Mouse (Mus musculus): ENCODE data around the gene Tmc3.

Gene Tmc3

DNA sequence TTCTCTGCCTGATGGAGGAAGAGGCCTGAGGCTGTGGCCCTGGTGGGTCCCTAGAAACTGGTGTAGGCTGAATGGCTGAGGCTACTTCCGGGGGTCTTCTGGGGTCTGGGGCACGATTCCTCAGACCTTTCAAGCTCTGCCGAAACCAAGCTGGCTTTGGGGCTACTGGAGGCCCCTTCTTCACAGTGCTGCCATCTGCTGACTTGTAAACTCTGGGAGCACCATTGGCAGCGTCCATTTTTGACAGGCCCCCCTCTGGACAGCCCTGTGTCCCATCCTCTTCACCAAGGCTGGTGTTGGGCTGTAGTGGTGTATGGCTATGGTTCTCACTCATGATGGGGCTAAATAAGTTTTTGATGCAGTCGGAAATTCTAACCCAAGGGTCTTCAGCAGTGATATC lies 67.8 kb downstream of the Tmc3 start:
- CTCF ChIA-PET, result interaction anchor here in 2 of 4 experiments (0.6 to 2.1 kb wide), 4 partner anchors 8 to 122 kb away, joined by 3 to 8 read pairs (median 3); no protein-coding TSS in a partner anchor
- POLR2A ChIA-PET, result interaction anchor here in 1 of 4 experiments (0.9 to 2.3 kb wide), 3 partner anchors 13 to 20 kb away, joined by 3 to 9 read pairs (median 5); partner anchors contain the start of gene Stard5

DNA sequence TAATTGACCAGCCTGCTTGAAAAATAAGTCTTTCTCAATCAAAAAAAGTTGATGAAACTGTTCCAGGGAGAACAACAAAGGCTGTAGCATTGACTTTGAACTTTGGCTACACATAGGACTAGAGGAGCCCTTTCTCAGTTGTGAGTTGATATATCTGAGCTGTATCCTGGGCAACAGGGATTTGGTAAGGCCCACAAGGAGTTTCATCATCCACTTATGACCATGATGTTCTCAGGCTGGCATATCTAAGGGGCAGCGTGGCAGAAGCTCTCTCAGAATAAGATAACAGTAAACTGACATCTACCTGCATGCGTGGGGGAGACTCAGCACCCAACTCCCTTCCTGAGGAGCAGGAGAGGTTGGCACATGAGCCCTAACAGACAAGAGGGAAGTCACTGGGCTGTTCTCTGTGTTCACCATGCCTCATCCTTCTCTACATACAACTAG lies 68.9 kb downstream of the Tmc3 start:
- ChIA-PET POLR2A (no interaction called here), CTCF (no interaction called here)

DNA sequence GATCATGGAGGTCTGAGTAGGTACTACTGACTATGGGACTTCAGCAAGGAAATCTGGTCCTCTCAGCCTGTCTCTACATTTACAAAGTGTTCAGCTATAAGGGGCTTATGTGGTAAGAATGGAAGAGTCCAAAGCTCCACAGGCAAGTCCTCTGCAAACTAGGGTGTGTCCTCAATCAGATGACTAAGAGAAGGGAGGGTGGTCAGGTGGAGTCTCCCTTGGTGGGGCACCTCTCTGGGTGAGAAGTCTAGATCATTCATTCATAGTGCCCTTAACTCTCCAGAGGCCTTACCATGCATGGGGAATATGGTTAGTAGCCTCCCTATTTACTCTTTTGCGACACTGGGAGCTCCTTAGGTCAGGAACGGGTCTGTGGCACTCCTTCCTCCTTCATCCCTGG lies 69.5 kb downstream of the Tmc3 start:
- POLR2A ChIA-PET, result no interaction called here
- CTCF ChIA-PET, result no interaction called here

DNA sequence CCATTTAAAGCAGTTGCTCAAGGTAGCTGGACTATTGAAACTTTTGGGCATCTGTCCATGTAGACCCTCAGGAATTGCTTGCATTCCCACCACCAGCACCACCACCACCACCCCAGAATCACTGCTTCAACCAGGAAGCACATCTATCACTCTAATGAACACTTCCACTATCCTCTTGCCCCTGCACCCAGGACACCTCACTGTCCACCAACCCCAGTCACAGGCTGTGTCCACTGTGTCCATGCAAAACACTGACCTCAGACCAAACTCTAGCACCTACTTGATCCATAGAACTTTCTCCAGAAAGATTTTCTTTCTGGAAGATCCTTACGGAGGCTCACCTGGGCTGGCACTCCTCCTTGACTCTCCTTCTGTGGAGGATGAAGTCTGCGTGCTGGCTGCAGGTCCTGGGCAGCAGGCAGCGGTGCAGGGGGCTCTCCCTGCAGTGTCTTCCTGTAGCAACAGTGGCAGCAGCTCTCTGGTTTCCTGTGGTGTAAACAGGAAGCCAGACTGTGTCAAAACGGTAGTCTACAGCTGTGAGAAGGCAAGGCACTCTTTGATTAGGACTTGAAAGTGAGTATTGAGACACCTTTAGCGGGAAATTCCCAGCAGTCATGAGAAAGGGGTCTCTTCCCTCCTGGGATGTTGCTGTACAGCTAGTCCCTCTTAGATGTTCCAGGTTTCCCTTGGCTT lies 70.4 kb downstream of the Tmc3 start:
- CTCF ChIA-PET, result no interaction called here

DNA sequence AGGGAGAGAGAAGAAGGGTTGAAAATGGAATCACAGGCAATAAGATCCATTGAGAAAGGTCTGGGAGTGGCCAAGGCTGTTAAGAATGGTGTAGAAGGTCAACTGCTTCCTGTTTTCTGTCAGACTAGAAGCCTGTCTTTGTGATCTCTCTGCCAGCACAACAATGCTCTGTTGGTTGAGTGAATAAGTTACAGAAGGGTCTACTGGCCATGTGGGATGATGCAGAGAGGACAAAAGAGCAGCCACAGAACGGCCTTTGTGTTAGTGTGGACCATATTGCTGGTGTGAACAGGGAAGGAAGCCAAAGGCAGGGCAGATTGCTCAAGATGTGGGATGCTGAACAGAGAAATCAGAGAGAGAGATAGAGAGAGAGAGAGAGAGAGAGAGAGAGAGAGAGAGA lies 74.0 kb downstream of the Tmc3 start:
- POLR2A ChIA-PET, result no interaction called here
- CTCF ChIA-PET, result interaction anchor here in 3 of 4 experiments (0.5 to 1.3 kb wide), 3 partner anchors 17 to 1231 kb away, joined by 3 to 4 read pairs (median 3); partner anchors contain the start of gene Stard5 (in 1 of the 3)

More for the DNA sequence above, 70.4 kb downstream of the Tmc3 start:
- POLR2A ChIA-PET, result interaction anchor here in 1 of 4 experiments (1.0 kb wide), 1 partner anchor 10 kb away, joined by 4 read pairs; no protein-coding TSS in a partner anchor

DNA sequence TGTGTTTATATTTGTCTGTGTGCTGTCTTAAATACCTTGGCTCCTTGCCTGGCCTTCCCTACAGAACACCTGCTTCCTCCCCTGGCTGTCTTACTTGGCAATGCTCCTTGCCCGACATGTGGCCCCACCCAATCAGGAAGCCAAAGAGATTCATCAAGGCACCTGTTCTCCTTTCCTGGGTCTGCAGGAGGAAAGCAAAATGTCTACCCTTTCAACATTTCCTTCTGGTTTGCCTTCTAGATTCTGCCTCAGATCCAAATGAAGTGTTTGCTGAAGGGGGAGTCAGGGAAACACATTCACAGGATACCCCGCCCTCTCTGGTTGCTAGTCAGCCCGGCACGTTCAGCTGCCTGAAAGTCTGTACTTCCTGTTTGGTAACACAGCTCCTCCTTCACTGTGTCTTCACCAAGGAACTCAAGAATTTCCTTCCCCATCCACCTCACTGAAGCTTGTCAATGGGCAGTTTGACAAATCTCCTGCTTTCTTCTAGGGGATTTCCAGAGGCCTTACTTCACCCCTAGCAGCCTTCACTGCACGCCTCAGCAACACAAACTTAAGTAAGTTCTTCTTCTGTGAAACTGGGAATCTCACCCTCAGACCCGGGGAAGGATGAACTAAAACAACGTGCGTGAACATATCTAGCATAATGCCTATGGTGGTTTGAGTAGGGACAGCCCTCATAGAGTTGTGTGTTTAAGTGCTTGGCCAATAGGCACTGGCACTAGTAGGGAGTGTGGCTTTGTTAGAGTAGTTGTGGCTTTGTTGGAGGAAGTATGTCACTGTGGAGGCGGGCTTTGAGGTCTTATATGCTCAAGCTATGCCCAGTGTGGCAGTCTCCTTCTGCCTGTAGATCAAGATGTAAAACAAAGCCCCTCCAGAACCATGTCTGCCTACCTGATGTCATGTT lies 74.7 kb downstream of the Tmc3 start:
- POLR2A ChIA-PET, result interaction anchor here in 2 of 4 experiments (1.0 to 1.7 kb wide), 5 partner anchors 8 to 41 kb away, joined by 3 to 6 read pairs (median 4); no protein-coding TSS in a partner anchor

DNA sequence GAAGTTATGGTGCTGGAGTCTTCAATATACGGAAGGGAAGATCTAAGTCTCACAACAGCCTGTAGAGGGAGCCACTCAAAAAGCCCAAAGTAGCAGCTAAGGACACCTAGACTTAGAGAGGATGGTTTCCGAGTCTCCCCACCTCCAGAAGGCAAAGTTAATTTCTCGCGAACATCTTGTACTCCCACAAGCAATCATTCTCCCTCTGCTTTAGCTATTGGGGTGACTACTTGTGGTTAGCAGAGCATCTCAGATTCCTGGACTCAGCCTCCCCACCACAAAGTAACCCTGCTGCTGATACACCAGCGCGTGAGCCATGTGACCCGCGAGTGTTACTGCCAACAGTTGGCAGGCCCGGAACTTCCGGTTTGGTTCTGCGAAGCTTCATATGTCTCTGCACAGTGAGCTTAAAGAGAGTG lies 75.6 kb downstream of the Tmc3 start:
- ChIA-PET POLR2A (interaction anchor here in 2 of 4 experiments (1.0 to 1.7 kb wide), 6 partner anchors 9 to 224 kb away, joined by 3 to 6 read pairs (median 4); partner anchors contain the start of gene Mesd (in 1 of the 2)), CTCF (interaction anchor here (0.6 to 3.0 kb wide), 12 partner anchors 8 to 254 kb away, joined by 3 to 12 read pairs (median 3); partner anchors contain the start of gene Stard5 (in 1 of the 4))

More for the DNA sequence above, 74.7 kb downstream of the Tmc3 start:
- CTCF ChIA-PET, result interaction anchor here (0.5 to 3.0 kb wide), 10 partner anchors 8 to 1230 kb away, joined by 3 to 12 read pairs (median 4); partner anchors contain the start of gene Stard5 (in 1 of the 4)

DNA sequence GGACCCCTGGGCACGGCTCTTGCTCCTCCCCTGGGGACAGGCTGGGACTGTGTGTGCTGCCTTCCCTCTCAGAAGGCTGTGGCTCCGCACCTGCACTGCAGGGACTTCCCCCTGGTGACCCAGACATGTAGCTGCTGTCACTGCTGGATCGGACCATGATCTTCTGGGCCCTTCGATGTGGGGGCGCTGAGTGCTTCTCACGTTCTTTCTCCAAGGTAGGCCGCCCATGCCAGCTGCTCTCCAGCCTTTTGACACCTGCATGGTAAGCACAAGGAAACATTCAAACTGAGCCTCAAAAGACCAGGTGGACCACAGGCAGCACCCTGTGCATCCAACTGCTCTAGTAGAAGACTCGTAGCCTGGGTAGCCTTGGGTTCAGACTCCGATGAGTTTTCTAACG lies 76.3 kb downstream of the Tmc3 start:
- ChIA-PET POLR2A (interaction anchor here in 2 of 4 experiments (0.5 to 1.7 kb wide), 4 partner anchors 15 to 224 kb away, joined by 3 to 5 read pairs (median 4); partner anchors contain the start of gene Mesd (in 1 of the 2)), CTCF (interaction anchor here in 2 of 4 experiments (0.9 to 3.0 kb wide), 4 partner anchors 9 to 148 kb away, joined by 3 to 12 read pairs (median 6); no protein-coding TSS in a partner anchor)

DNA sequence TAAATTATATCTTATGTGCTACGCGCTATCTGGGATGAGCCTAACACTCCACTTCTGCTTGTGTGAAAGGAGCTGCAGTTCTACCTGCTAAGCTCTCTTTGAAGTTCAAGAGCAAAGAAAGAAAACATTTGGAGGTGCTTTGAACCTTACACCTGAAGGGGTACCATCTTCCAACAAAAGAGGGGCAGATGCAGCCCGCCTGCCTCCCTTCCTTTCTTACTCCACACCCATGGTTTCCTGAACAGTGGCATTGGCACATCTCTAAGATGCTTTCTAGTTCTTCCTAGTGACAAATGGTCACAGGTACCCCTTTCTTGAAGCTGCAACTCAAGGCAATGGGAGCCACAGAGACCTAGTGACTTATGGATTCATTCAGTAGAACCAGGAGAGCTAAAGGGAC lies 77.0 kb downstream of the Tmc3 start:
- ChIA-PET CTCF (interaction anchor here in 2 of 4 experiments (0.7 to 3.0 kb wide), 2 partner anchors 14 to 1204 kb away, joined by 3 to 12 read pairs; no protein-coding TSS in a partner anchor), POLR2A (interaction anchor here in 1 of 4 experiments (1.0 kb wide), 1 partner anchor 32 kb away, joined by 4 read pairs; no protein-coding TSS in a partner anchor)

DNA sequence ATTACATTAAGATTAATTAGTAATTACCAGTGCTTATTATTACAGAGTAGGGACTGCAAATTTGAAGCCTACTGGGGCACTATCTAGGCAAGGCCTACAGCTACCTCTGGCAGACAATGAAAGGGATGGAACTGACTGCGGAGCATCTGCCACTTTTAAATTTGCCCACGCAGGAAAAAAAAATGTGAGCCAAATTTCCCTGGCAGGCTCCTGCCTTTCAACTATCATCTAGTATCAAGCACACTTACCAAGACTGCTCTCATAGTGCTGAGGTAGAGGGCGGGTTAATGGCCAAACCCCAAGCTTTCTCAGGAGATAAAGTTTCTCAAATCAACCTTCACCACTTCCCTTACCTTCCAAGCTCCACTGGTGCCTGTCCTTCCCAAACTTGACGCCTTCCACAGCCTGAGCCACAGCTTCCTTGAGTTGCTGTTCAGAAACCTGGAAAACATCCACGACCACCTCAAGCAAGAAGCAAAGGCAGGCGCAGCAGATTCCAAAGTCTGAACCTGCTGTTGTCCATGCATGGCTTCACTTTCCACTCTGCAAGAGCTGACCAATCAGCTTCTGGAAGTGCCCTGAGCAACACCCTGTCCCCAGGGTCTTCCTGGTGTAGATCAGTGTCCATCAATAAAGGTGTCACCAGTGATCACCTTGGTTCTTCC lies 78.1 kb downstream of the Tmc3 start:
- ChIA-PET POLR2A (no interaction called here), CTCF (interaction anchor here in 2 of 4 experiments (0.7 to 3.0 kb wide), 2 partner anchors 13 to 1205 kb away, joined by 3 to 12 read pairs; no protein-coding TSS in a partner anchor)

DNA sequence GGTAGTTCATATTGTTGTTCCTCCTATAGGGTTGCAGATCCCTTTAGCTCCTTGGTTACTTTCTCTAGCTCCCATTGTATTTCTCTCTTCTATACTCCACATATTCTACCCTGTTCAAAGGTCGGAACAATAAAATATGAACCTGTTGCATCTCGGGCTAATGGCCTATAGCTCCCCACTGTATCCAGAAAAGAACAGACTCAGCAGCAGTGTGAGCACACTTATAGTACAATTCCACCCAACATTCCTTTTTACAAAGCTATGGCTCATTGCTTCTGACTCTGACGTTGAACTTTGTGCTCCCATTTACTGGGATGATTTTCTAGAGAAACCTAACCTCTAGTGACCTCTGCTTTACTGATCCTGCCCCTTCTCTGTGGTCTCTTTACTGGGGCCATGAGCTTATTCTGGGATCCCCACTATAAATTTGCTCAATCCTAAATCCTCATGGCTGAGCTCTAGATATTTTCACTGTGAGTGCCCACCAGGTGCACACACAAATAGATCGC lies 81.4 kb downstream of the Tmc3 start:
- POLR2A ChIA-PET, result interaction anchor here in 1 of 4 experiments (0.5 kb wide), 1 partner anchor 365 kb away, joined by 3 read pairs; no protein-coding TSS in a partner anchor
- CTCF ChIA-PET, result interaction anchor here in 3 of 4 experiments (0.6 to 1.0 kb wide), 3 partner anchors 9 to 81 kb away, joined by 3 to 5 read pairs (median 5); partner anchors contain the start of gene Tmc3 (in 1 of the 3)

DNA sequence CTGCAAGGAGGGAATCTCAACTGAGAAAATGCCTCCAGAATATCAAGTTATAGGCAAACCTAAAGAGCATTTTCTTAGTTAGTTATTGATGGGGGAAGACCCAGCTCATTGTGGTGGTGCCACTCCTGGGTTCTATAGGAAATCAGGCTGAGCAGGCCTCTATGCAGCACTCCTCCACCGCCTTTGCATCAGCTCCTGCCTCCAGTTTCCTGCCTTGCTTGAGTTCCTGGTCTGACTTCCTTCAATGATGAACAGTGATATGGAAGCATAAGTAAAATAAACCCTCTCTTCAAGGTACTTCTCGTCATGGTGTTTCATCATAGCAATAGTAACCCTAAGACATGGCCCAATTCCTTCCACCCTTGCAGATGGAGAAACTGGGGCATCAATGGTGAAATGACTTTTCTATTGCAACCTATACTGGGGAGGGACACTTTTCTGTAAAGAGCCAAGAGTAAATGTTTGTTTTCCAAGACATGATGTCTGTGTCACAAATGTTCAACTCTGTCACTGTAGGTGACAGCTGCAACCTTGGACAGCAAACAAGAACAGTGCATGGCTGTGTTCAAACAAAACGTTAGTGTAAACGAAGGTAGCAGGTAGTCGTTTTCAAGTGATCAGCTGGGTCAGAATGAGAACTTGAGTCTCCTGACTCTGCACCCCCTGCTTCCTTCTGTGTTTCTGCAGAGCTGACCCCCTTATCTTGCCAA lies 83.4 kb downstream of the Tmc3 start:
- ChIA-PET CTCF (interaction anchor here (0.6 to 1.5 kb wide), 16 partner anchors 8 to 1803 kb away, joined by 3 to 7 read pairs (median 3); partner anchors contain the start of gene Cemip (in 2 of the 4)), POLR2A (interaction anchor here in 2 of 4 experiments (0.6 to 0.9 kb wide), 2 partner anchors 37 to 217 kb away, joined by 3 read pairs; partner anchors contain the start of gene Stard5 (in 1 of the 2))

DNA sequence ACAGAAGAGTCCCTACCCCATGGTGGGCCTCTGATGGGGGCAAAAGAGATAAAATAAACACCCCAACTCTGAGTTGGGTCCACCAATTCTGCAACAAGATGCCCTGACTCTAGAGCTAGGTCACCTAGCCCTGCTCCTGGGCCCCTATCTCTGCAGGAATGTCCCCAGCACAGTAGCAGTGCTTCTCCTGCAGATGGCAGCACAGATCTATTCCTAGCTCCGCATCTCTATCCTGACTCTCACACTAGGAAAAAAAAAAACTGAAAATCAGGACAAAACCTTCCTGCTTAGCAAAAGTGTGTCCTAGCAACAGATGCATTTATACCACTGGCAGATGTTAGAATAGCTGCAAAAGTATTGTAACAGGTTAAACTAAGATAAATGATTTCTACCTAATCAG lies 84.0 kb downstream of the Tmc3 start:
- CTCF ChIA-PET, result interaction anchor here (0.5 to 1.5 kb wide), 20 partner anchors 8 to 1804 kb away, joined by 3 to 7 read pairs (median 3); partner anchors contain the start of genes Cemip (in 2 of the 4) and Stard5 (in 1 of the 4)
- POLR2A ChIA-PET, result interaction anchor here in 1 of 4 experiments (0.9 kb wide), 1 partner anchor 37 kb away, joined by 3 read pairs; the partner anchor contains the start of gene Stard5

DNA sequence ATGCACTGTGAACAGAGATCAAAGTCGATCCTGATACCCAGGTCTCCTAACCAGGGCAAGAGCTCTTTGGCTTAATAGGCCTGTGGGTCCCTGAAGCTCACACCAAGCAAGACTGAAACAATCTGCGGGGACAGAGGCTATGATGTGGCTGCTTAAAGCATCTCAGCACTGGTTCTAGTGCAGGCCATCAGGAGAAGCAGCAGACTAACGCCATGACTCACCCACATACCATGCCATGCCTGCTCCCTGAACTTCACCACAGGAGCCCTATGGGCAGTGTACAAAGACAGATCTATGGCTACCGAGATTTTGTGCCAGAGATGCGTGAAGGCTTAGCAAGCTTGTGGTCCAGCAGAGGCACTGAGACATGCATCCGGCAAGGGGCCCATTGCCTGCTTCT lies 86.8 kb downstream of the Tmc3 start:
- CTCF ChIA-PET, result interaction anchor here in 1 of 4 experiments (0.6 to 0.8 kb wide), 3 partner anchors 12 to 533 kb away, joined by 3 to 8 read pairs (median 4); no protein-coding TSS in a partner anchor
- POLR2A ChIA-PET, result no interaction called here
